Mouse (Mus musculus) duodenum, adult 2 months (tissue): ENCODE measurements around the gene Rpl14. TPM values are rescaled to one million over a fixed set of nuclear protein-coding genes. Genes with fewer than 3 reads are reported as not detected.

Experiments
- polyA plus RNA-seq: library from polyadenylated mRNA; depleted of rRNA; stranded (reverse); fragments of >200 nt; gene quantifications from 2 replicates; pipeline ENCODE4 v1.2.3, GENCODE M21; 2012; ENCODE audit warnings: low replicate concordance; rRNA removed

Rpl14 gene
- polyA plus RNA-seq, result 93.8 and 301 TPM in 2 replicates

DNA sequence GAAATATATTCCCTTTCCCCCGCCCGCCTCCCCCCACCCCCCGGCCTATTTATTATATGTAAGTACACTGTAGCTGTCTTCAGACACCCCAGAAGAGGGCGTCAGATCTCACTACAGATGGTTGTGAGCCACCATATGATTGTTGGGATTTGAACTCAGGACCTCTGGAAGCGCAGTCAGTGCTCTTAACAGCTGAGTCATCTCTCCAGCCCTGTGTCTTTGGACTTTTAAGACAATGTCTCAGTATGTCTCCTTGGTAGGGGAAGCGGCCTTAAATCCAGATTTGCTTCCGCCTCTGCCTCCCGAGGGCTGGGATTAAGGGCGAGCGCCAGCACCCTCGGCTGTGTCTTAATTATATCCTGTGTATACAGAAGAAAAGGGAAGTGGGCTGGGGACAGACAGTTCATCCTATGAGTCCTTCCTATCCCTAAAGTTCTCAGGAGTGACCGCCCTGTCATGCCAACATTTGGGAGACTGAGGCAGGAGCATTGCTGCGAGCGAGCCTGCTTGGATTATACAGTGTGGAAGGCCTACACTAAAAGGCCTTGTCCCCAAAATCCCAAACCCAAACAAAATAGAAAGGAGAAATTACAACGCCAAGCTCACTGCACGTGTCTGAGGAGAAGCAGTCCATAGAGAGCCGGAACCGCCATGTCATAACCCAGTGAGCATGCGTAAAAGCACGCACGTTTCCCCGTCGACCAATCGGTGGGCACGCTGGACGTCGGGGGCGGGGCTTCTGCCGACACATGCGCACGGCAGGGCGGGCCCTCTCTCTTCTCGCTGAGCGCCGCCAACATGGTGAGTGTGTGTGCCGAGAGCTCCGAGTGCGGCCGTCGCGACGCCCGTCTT is at the start of gene Rpl14:
TSS of gene Rpl14 (plus strand) at position 704 of the 852 bp plus-strand sequence.

DNA sequence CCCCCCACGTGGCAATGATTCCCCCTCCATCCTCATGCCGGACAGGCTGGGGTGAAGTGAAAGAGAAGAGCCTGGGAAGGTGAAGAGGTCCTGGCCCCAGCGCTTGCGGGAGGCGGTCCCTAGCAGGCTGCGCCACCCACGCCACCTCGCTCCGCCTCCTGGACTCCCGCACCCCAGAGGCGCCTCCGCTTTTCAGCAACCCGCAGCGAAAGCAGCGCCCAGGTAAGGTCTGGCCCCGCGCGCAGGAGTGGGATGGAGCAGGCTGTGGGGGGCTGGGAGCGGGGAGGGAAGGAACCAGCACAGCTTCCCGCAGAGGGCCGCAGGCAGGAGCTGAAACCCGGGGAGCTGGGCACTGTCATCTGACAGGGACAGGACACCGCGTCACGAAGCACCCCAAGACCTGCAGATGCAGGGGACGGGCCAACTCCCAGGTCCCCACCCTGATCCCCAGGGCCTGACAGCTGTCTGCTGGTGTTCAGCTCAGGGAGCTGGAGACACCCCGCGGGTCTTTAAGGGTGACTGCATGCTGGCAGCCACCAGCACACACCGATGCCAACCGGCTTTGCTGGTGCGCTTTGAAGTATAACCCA is 31.5 kb upstream of the Rpl14 start, which contains the start of gene Entpd3:
TSS of gene Entpd3 (plus strand) at position 157 of the 590 bp plus-strand sequence.

Other genes starting within 250 kb of the Rpl14 start
- gene Eif1b, start 79.2 kb upstream of the Rpl14 start, polyA plus RNA-seq, result 46.4 and 52.9 TPM in 2 replicates
- gene Entpd3, start 31.6 kb upstream of the Rpl14 start, polyA plus RNA-seq, result 1.2 and 3.7 TPM in 2 replicates